Mouse (Mus musculus) kidney, postnatal 25 days (tissue): Measurements from ENCODE around the gene Slc35d1.
A peak's percentile ranks its signal among the peaks of the same experiment; 100 is the strongest.
"Not testable (repeated sequence)": the region's sequence is repeated elsewhere in the genome, so short reads cannot be mapped to it uniquely, and the experiment has no call there.

Experiments used
- DNase-seq, 2 experiments: peaks; one replicate each; pipeline ENCODE4 v3.0.0; 2021; ENCODE audit warnings: mixed read lengths in 2 of 2

Slc35d1 gene

DNA sequence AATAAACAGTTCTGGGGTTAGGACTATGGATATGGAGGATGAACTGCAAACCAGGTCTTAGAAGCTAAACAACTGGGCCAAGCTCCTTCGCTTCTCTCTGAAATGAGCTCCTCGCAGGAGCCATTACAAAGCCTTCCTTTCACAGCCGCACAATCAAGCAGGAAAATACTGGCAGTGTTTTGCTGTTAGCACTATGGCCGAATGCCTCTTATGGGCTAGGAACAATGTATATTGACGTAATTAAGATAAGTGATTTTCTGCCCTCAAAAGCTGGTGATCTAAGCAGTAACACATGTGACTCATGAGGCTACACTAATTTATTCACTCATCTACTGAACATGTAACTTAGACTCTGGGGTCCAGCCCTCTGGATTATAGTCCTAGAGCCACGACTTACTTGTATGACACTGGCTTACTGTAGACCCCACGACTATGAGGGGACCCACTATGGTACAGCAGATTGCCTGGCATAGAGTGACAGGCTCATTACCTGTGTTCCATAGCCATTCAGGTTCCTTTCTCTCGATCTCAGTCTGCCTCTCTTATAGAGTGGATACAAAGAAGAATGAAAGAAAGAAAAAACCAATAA lies 34.6 kb downstream of the Slc35d1 start:
- DNase-seq, result no peak

DNA sequence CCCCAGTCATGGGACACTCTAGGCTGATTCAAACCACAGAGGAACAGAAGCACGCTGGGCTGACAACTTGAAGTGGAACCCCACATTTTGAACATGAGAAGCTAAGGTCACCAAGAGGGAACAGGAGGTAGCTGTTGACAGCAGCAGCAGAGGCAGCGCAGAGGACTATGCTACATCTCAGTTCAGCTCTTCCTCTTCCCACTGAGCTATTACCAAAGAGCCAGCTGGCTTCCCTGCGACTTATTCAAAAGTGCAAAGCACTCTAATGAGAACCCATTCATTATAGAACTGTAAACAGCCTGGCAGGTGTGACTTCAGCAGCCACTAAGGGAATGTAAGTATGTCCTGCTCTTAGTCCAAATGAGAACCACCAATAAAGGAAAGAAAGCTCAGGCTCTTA lies 35.4 kb downstream of the Slc35d1 start:
- no peak for DNase-seq

DNA sequence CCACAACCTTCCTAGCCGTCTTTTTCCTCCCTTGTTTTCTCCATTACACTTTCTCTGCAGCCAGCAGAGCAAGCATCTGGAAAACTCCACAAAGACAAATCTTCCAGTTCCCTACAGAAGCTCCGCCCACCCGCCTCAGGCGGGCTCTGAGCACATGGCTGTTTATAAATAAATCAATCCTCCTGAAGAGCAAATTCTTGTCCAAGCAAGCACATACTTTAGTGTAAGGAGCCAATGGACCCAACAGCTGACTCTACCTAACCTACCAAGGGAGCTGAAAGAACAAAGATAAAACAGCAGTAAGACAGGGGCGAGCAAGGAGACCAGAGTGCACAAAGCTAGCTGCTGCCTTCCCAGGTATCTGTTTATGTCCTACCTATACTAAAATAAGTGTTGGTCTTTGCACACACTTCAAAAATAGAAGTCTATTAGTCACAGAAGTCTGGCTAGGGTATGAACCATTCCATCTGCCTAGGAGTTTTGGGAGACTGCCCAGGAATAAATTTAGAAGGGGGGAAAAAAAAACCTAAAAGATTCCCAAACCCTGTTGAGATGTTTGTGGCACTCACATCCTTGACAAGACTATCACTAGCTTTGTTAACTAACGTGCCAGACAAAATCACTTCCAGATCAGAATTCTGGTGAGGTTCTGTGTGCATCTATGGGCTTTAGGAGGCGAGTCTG lies 36.2 kb downstream of the Slc35d1 start:
- DNase-seq, result peak; percentile 68 to 74

DNA sequence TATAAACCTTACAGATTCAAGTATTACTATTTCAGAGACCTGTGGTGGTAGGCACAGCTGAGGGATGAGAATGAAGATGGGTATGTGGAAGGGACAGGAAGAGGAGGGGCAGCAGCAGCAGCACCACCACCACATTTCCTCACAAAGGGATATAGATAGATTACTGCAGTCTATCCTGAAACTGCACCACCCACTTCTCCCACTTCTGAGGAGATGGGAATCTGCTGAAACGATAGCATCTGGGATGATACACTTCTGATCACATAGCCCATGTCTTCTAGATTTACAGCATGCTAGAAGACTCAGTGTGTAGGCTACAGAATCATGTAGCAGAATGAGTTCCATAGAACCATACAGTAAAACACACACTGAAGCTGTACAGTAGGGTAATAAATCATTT lies 37.3 kb downstream of the Slc35d1 start:
- DNase-seq, result no peak

DNA sequence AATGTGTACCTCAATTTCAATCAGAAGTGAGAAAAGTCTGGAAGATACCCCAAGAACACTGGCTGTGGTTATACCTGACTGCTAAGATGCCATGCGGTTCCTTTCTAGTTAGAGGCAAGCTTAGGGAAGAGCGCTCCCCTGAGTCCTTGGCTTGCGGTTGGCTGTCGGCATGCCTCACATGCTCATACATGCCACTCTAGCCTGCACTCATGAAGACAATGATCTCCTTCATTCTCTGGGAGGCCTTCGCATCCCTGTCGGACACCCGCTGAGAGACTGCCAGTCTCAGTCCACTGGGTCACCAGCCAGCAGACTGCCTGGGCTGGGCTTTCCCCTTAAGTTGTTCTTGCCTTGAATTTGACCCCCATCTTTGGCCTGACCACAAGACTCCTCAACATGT lies 41.0 kb downstream of the Slc35d1 start:
- DNase-seq, result no peak

DNA sequence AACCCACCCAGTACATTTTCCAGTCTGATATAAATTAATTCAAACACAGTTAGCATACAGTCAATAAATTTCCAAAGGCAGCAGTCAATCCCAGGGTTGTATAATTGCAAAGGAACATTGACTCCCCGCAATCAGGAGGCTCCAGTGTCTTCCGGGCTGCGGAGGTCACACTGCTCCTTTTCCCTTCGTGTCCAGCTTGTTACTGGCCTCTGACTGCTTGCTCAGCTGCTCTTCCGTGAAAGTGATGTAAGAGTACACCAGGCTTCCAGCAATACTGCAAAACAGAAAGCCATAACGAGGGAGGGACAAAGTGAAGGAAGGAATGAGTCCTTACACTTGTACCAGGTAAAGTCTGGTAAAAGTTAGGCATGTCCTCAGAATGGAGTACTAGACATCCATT lies 41.5 kb downstream of the Slc35d1 start:
- DNase-seq, result no peak

DNA sequence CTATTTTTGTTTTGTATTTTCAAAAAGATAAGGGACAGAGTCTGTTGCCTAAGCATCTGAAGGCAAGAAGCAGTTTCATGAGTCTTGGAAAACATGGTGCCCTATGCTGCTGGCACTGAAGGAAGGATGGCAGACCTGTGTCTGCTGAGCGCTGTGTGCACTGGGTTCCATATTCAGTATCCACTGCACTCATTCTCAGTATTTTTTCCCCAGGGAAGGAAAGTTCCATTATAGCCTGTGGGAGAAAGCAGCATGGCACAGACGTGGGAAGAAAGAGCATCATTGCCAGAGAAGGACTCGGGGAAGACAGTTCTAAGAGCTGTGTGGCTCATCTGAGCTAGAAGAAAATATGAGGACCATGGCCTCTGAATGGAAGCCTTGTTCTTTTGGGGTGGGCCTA lies 43.7 kb downstream of the Slc35d1 start:
- no peak for DNase-seq

DNA sequence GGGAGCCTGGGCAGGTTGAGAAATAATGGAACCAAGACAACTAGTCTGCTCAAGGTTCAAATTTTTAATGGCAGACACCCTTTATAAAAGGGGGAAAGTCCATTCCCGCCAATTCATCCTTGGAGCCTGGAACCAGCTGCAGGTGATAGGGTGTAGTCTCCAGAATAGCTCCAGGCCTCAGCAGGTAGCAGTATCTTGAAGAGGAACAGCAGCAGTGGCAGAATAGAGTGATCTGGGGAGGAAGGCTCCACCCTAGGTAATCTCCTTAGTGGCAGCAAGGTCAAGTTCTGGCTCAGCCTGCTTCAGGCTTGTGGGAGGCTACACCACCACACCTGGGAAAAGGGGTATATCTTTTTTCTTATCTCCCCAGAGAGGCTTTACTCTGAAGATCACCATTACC lies 48.8 kb downstream of the Slc35d1 start:
- DNase-seq, result not testable (repeated sequence)

GRCm38 (mm10) chr4:103158781-103159180 lies 56.2 kb downstream of the Slc35d1 start:
- DNase-seq, result no peak

DNA sequence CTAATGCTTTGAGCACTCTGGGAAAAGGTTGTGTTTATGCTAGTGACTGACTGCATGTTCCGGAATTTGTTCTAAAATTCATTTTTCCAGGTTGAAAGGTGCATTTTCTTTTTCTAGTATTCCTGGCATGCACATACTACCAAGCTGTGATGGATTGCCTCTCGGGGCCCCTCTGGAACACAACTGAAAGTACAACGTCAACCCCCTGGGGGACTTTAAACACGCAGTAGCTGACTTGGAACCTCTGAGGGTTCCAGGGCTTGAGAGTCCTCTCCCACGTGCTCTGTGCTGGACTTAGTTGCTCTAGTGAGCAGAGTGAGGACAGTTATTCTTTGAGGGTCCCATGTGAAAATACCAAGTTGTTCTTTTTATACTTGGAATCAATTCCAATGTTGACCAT lies 63.0 kb downstream of the Slc35d1 start:
- no peak for DNase-seq

- DNase-seq, result peak; percentile 77 to 90
Observed at GRCm38 (mm10) chr4:103146339-103146738, 68.6 kb downstream of the Slc35d1 start.

DNA sequence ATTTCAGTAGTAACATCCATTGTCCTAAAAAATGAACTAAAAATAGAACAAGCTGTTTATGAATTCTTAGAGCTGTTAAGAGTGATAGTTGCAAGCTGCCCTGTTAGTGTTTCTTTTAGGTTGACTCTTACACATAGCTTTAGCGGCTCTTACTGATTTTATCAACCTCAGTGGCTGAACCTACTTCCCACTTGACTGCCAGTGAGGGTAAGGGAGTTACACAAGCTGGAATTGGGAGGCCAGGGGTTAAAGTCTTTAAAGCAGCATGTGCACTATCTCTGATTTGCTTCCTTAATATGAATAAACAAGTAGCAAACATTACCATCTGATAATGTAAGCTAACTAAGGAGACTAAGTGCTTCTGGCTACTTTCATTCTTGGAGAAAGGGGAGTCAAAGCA lies 78.0 kb downstream of the Slc35d1 start:
- no peak for DNase-seq

- DNase-seq, result no peak
Observed at GRCm38 (mm10) chr4:103126533-103126932, 88.4 kb downstream of the Slc35d1 start.

DNA sequence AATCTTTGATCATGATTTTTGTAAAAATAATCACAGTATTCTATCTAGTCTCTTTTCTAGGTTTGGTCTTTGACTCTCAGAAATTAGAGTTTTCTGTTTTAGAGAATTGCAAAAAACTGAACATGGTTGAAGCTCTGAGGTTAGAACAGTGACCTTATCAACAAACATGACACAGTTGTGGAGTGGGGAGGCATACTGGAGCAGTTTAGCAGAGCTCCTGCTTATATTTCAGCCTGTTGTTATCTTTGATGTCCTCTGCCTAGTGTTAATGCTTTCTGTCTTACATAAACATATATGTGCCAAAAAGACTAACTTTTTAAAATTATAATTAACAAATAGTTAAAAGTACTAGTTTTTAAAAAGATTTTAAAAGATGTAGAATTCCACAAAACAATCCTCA lies 91.4 kb downstream of the Slc35d1 start:
- no peak for DNase-seq

GRCm38 (mm10) chr4:103123086-103123485 lies 91.9 kb downstream of the Slc35d1 start:
- no peak for DNase-seq

DNA sequence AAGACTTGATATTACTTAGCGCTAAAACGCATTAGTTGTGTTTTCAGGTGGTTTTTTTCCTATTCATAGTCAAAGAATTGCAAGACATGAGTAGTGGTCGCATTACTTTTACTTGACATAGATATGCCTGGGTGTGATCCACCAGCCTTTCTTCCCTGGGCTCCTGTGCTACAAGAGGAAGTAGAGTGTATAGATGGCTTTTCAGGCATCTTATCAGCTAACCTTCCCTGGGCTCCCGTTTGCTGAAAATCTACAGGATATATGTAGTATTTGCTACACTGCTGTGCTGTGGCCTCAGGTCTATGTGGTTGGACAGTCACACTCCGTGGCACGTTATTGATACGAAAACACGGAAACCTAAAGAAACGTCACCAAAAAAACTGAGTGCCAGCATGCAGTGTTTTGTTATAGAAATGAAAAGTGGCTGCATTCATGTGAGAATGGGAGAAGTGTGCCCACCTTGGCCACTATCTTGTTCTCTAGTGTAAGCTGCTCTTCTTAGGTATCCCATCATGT lies 94.0 kb downstream of the Slc35d1 start:
- no peak for DNase-seq
